In the genomic region with DNA sequence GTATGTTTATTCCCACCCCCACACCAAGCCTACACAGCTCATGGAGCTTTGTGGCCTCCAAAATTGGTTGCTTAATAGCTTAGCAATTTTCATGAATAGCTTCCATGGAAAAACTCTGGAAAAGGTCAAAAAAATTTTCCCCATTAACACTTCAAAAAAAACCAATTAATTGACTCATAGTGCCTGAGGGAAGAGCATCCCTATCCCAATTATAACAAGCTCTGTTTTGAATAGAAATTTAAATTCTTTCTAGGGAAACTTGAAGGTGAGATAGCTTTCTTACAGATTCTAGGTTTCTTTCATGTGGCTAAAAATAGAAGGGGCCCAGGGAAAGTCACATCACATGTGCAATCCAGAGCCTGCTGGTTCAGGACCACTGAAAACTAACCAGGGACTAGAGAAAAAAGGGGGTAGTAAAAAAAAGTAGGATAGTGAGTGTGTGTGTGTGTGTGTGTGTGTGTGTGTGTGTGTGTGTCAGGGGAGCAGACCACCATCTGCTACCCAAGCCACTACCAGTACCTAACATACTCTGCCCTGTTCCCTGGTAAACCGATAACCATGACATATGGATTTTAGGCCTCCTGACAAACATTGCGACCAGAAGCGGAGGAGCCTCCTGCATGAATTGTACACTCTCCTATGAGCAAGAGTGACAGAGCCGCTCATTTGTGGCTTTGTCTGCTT, we compare ENCODE assay signal across 10 mouse cellular contexts.
A peak's percentile ranks its signal among the peaks of the same experiment; 100 is the strongest.
DNase-seq lines count a peak whose midpoint lies in the region; ATAC-seq and TF ChIP-seq lines count a peak whose summit lies in the region.
"Had no signal": no experiment of that assay in that cellular context is flagged by ENCODE, and none has a peak within 500 bp of the region (broad histone marks: within the 10 kb centered on the region; RNA-seq: fewer than 3 reads in every experiment).

No protein-coding gene starts in this region.

- peak overlapping the region; percentile 57; the same call in 1 of the 2 replicates for H3K27ac ChIP-seq in embryonic facial prominence, embryonic 11.5 days (replicated peaks; ENCODE audit: low read depth, low read length)
- H3K27ac ChIP-seq in forebrain, embryonic 10.5 days = peak overlapping the region; percentile 91
- H3K27ac ChIP-seq in hindbrain, embryonic 16.5 days (ENCODE audit: low read depth, low read length) = peak overlapping the region; percentile 71
- peak overlapping the region; percentile 78 for H3K27ac ChIP-seq in midbrain, embryonic 16.5 days (ENCODE audit: low read length)
- H3K27ac ChIP-seq in intestine, postnatal 0 days (ENCODE audit: low read depth, low read length) = no peak overlapping the region
- H3K27ac ChIP-seq: gastrocnemius, adult 2 months; liver, embryonic 14.5 days had no signal

- H3K9ac ChIP-seq in embryonic facial prominence, embryonic 11.5 days (replicated peaks; ENCODE audit: low read length) = no peak overlapping the region
- H3K9ac ChIP-seq in hindbrain, embryonic 16.5 days (ENCODE audit: low read depth, low read length) = peak overlapping the region; percentile 47; the same call in 1 of the 2 replicates
- H3K9ac ChIP-seq in midbrain, embryonic 16.5 days (ENCODE audit: low read depth, low read length) = peak overlapping the region; percentile 31; the same call in 1 of the 2 replicates
- H3K9ac ChIP-seq in intestine, postnatal 0 days (ENCODE audit: low read depth, low read length) = no peak overlapping the region
- H3K9ac ChIP-seq: liver, embryonic 14.5 days had no signal

- 17% methylated on average over 4 of the region's 4 CpGs for WGBS in embryonic facial prominence, embryonic 11.5 days
- 6% methylated on average over 4 of the region's 4 CpGs for WGBS in forebrain, embryonic 10.5 days
- WGBS in hindbrain, embryonic 16.5 days = 13% methylated on average over 4 of the region's 4 CpGs
- WGBS in midbrain, embryonic 16.5 days = 7% methylated on average over 4 of the region's 4 CpGs
- 50% methylated on average over 4 of the region's 4 CpGs for WGBS in intestine, postnatal 0 days

- DNase-seq in embryonic facial prominence, embryonic 11.5 days (ENCODE audit: low spot score) = peak; percentile 37
- peak; percentile 49 for DNase-seq in forebrain, embryonic 10.5 days (ENCODE audit: extremely low spot score, low spot score)
- DNase-seq in spleen, postnatal 10 days (ENCODE audit: low spot score in 2 of 2) = no peak
- DNase-seq in thymus, postnatal 25 days = no peak
- DNase-seq: gastrocnemius, adult 2 months; right cerebral cortex, postnatal 14 days had no signal

- H3K27me3 ChIP-seq in embryonic facial prominence, embryonic 11.5 days (ENCODE audit: control insufficient read depth, insufficient read depth, low read length) = no peaks in the 10 kb centered on the region
- no peaks in the 10 kb centered on the region for H3K27me3 ChIP-seq in forebrain, embryonic 10.5 days (ENCODE audit: poor library complexity, severe bottlenecking)
- no peaks in the 10 kb centered on the region for H3K27me3 ChIP-seq in hindbrain, embryonic 16.5 days (replicated peaks; ENCODE audit: control insufficient read depth, insufficient read depth, low read length)
- H3K27me3 ChIP-seq in midbrain, embryonic 16.5 days (ENCODE audit: control insufficient read depth, insufficient read depth, low read depth, low read length) = no peaks in the 10 kb centered on the region
- H3K27me3 ChIP-seq in intestine, postnatal 0 days (replicated peaks; ENCODE audit: control insufficient read depth, insufficient read depth, low read length) = no peaks in the 10 kb centered on the region

- peak; percentile 85 for ATAC-seq in embryonic facial prominence, embryonic 11.5 days (replicated peaks; ENCODE audit: insufficient number of reproducible peaks, low FRiP score, low TSS enrichment, low read depth)
- ATAC-seq in hindbrain, embryonic 16.5 days = peak; percentile 69
- peak; percentile 69 for ATAC-seq in midbrain, embryonic 16.5 days
- ATAC-seq in intestine, postnatal 0 days = no peak

- H3K4me1 ChIP-seq in embryonic facial prominence, embryonic 11.5 days (ENCODE audit: control insufficient read depth, insufficient read depth, low read length) = 0 out of 2 replicates have a peak, but pooled peaks cover 3% of the 10 kb centered on the region
- H3K4me1 ChIP-seq in forebrain, embryonic 10.5 days = peaks cover 38% of the 10 kb centered on the region
- H3K4me1 ChIP-seq in hindbrain, embryonic 16.5 days (ENCODE audit: control insufficient read depth, insufficient read depth, low read depth, low read length) = no peaks in the 10 kb centered on the region; the same call in 1 of the 2 replicates
- H3K4me1 ChIP-seq in midbrain, embryonic 16.5 days (ENCODE audit: control insufficient read depth, insufficient read depth, low read length) = peaks cover 26% of the 10 kb centered on the region
- no peaks in the 10 kb centered on the region for H3K4me1 ChIP-seq in intestine, postnatal 0 days (replicated peaks; ENCODE audit: control insufficient read depth, insufficient read depth, low read length)

- H3K4me2 ChIP-seq in embryonic facial prominence, embryonic 11.5 days (ENCODE audit: low read depth, low read length) = no peak overlapping the region
- peak overlapping the region; percentile 4; the same call in 1 of the 2 replicates for H3K4me2 ChIP-seq in hindbrain, embryonic 16.5 days (ENCODE audit: low read length)
- H3K4me2 ChIP-seq in midbrain, embryonic 16.5 days (ENCODE audit: low read length) = peak overlapping the region; percentile 7
- H3K4me2 ChIP-seq in intestine, postnatal 0 days (replicated peaks; ENCODE audit: low read depth) = no peak overlapping the region

- no peak for TF ChIP-seq CTCF in intestine, postnatal 0 days (IDR thresholded peaks at IDR 0.05; ENCODE audit: low read depth)

- no peak overlapping the region for H3K4me3 ChIP-seq in embryonic facial prominence, embryonic 11.5 days (ENCODE audit: low read depth, low read length)
- H3K4me3 ChIP-seq in forebrain, embryonic 10.5 days = peak overlapping the region; percentile 33
- no peak overlapping the region for H3K4me3 ChIP-seq in hindbrain, embryonic 16.5 days (ENCODE audit: low read length)
- H3K4me3 ChIP-seq in midbrain, embryonic 16.5 days (ENCODE audit: low read depth, low read length) = no peak overlapping the region
- H3K4me3 ChIP-seq in intestine, postnatal 0 days (ENCODE audit: low read depth, low read length) = no peak overlapping the region
- H3K4me3 ChIP-seq: gastrocnemius, adult 2 months had no signal

- no peaks in the 10 kb centered on the region for H3K36me3 ChIP-seq in embryonic facial prominence, embryonic 11.5 days (replicated peaks; ENCODE audit: control insufficient read depth, insufficient read depth, low read depth, low read length)
- no peaks in the 10 kb centered on the region for H3K36me3 ChIP-seq in forebrain, embryonic 10.5 days (replicated peaks)
- H3K36me3 ChIP-seq in hindbrain, embryonic 16.5 days (ENCODE audit: control insufficient read depth, insufficient read depth, low read length) = no peaks in the 10 kb centered on the region
- no peaks in the 10 kb centered on the region for H3K36me3 ChIP-seq in midbrain, embryonic 16.5 days (ENCODE audit: control insufficient read depth, insufficient read depth, low read length)
- H3K36me3 ChIP-seq in intestine, postnatal 0 days (ENCODE audit: control insufficient read depth, insufficient read depth) = no peaks in the 10 kb centered on the region

- no peaks in the 10 kb centered on the region for H3K9me3 ChIP-seq in embryonic facial prominence, embryonic 11.5 days (replicated peaks; ENCODE audit: control insufficient read depth, low read length)
- no peaks in the 10 kb centered on the region for H3K9me3 ChIP-seq in forebrain, embryonic 10.5 days
- H3K9me3 ChIP-seq in hindbrain, embryonic 16.5 days (ENCODE audit: control insufficient read depth, low read length) = no peaks in the 10 kb centered on the region
- no peaks in the 10 kb centered on the region for H3K9me3 ChIP-seq in midbrain, embryonic 16.5 days (replicated peaks; ENCODE audit: control insufficient read depth, low read length, poor library complexity, severe bottlenecking)
- H3K9me3 ChIP-seq in intestine, postnatal 0 days (ENCODE audit: control insufficient read depth) = no peaks in the 10 kb centered on the region

Comparison
In these comparisons a context has a peak if more than half of its experiments do, and no peak if none do; other contexts are left out.
1. DNase-seq: peak in embryonic facial prominence, embryonic 11.5 days (single experiment) and forebrain, embryonic 10.5 days (single experiment); none in spleen, postnatal 10 days (0 of 2) and thymus, postnatal 25 days (single experiment).
2. H3K4me2 ChIP-seq: peak in hindbrain, embryonic 16.5 days (single experiment) and midbrain, embryonic 16.5 days (single experiment); none in embryonic facial prominence, embryonic 11.5 days (single experiment) and intestine, postnatal 0 days (single experiment).
3. H3K9ac ChIP-seq: peak in hindbrain, embryonic 16.5 days (single experiment) and midbrain, embryonic 16.5 days (single experiment); none in embryonic facial prominence, embryonic 11.5 days (single experiment) and intestine, postnatal 0 days (single experiment).